Mouse (Mus musculus): ENCODE measurements at regions not wholly inside any gene's neighbourhood (a gene's known extent, or its start where the extent isn't known, plus 50 kb on each side); places are given as distances from the start of the nearest gene placed in this dataset.

DNA sequence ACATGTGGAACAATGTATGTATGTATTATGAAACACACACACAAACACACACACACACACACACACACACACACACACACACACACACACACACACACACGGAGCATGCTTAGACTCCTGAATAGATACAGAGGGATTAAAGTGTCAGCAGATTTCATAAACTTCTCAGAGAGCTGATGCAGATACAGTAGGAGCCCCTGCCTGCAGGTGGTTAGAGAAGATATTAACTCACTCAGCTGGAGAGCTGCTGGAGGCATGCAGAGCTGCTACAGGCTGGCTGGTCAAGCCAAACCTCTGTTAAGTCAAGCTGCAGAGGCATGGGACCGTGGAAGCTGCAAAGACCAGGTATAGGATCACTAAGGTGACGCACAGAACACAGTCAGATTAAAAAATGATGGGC is 303.1 kb upstream of the C030005K15Rik start:
- Histone ChIP-seq H3K9me3 (replicated peaks; ENCODE audit: low read length) (no peaks in the 10 kb centered on the region), H3K36me3 (ENCODE audit: insufficient read depth, low read length) (no peaks in the 10 kb centered on the region), H3K4me1 (replicated peaks; ENCODE audit: insufficient read depth, low read length) (no peaks in the 10 kb centered on the region), H3K9ac (ENCODE audit: low read depth, low read length) (no peak overlapping the region), H3K4me2 (ENCODE audit: low read length) (no peak overlapping the region), H3K4me3 (replicated peaks; ENCODE audit: low read depth, low read length) (no peak overlapping the region), H3K27me3 (ENCODE audit: insufficient read depth, low read length) (no peaks in the 10 kb centered on the region), H3K27ac (no peak overlapping the region)
- DNase-seq (ENCODE audit: low spot score) (peak; percentile 24), ATAC-seq (replicated peaks; ENCODE audit: low FRiP score, low read depth) (no peak)
- WGBS = 29% methylated on average over 3 of the region's 3 CpGs
- no peak for TF ChIP-seq CTCF (IDR thresholded peaks at IDR 0.05; ENCODE audit: low read depth)

DNA sequence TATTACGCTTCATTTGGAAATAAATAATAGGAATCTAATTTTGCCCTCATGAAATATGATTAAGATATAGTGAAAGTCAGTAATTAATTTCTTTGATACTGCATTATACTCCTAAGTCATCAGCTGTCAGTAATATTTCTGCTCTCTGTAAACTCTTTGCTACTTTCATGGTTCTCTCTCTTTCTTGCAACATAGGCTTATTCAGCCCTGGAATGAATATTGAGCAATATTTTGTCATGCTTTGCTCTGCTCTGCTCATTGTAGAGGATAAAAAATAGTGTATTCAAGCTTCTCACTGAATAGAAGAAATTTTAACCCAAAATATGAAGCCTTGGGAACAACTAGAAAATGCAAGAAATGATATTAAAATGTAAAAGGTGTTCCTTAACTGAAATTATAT is 306.1 kb upstream of the C030005K15Rik start:
- H3K9ac ChIP-seq (ENCODE audit: low read depth, low read length) = no peak overlapping the region
- H3K4me3 ChIP-seq (replicated peaks; ENCODE audit: low read depth, low read length) = no peak overlapping the region
- no peak for TF ChIP-seq CTCF (IDR thresholded peaks at IDR 0.05; ENCODE audit: low read depth)
- no peak for ATAC-seq (replicated peaks; ENCODE audit: low FRiP score, low read depth)
- 94% methylated on average over 1 of the region's 1 CpGs for WGBS
- H3K4me2 ChIP-seq (ENCODE audit: low read length) = no peak overlapping the region
- H3K9me3 ChIP-seq (replicated peaks; ENCODE audit: low read length) = no peaks in the 10 kb centered on the region
- H3K27me3 ChIP-seq (ENCODE audit: insufficient read depth, low read length) = no peaks in the 10 kb centered on the region
- no peaks in the 10 kb centered on the region for H3K4me1 ChIP-seq (replicated peaks; ENCODE audit: insufficient read depth, low read length)
- DNase-seq (ENCODE audit: low spot score) = no peak
- no peaks in the 10 kb centered on the region for H3K36me3 ChIP-seq (ENCODE audit: insufficient read depth, low read length)
- H3K27ac ChIP-seq = no peak overlapping the region

DNA sequence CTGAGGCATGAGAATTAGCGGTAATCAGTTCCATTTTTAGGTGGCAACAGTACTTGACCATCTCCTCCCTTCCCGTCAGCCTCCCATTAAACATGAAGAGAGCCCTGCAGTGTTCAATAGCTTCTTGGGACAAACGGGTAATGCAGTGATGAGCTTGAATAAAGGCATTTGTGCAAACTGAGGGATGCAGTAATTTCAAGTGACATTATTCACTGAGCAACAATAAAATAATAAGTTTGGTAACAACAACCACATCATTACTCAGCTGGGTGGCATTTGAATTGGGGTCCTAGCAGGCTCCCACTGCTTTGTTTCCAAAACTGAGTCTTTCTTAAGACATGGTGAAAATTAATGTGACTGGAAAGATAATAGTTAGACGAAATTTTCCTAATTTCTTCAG is 315.2 kb upstream of the C030005K15Rik start:
- no peak overlapping the region for H3K9ac ChIP-seq (ENCODE audit: low read depth, low read length)
- WGBS = 78% methylated on average over 4 of the region's 4 CpGs
- ATAC-seq (replicated peaks; ENCODE audit: low FRiP score, low read depth) (no peak), DNase-seq (ENCODE audit: low spot score) (no peak)
- no peak overlapping the region for H3K4me2 ChIP-seq (ENCODE audit: low read length)
- H3K27me3 ChIP-seq (ENCODE audit: insufficient read depth, low read length) = no peaks in the 10 kb centered on the region
- no peaks in the 10 kb centered on the region for H3K9me3 ChIP-seq (replicated peaks; ENCODE audit: low read length)
- H3K4me3 ChIP-seq (replicated peaks; ENCODE audit: low read depth, low read length) = no peak overlapping the region
- no peaks in the 10 kb centered on the region for H3K4me1 ChIP-seq (replicated peaks; ENCODE audit: insufficient read depth, low read length)
- no peaks in the 10 kb centered on the region for H3K36me3 ChIP-seq (ENCODE audit: insufficient read depth, low read length)
- no peak overlapping the region for H3K27ac ChIP-seq
- no peak for TF ChIP-seq CTCF (IDR thresholded peaks at IDR 0.05; ENCODE audit: low read depth)

DNA sequence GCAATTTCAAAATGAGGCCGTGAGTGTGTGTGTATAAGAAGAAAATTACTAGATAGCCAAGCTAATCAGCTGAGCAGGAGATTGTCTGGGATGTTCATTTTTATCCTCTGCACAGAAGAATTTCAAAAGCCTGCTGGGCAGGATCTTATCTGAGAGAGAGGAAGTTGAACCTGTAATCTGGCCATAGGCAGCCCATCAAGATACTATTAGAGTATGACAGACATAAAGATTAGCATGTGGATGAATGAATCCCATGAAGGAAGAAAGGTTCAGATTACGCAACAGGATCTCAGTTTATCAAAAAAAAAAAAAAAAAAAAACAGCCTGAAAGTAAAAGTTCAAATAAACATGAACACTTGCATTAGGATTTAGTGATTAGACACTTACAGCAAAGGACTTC is 317.3 kb upstream of the C030005K15Rik start:
- no peak for TF ChIP-seq CTCF (IDR thresholded peaks at IDR 0.05; ENCODE audit: low read depth)
- WGBS = 74% methylated on average over 2 of the region's 2 CpGs
- Histone ChIP-seq H3K4me3 (replicated peaks; ENCODE audit: low read depth, low read length) (no peak overlapping the region), H3K9ac (ENCODE audit: low read depth, low read length) (no peak overlapping the region), H3K4me1 (replicated peaks; ENCODE audit: insufficient read depth, low read length) (no peaks in the 10 kb centered on the region), H3K27ac (no peak overlapping the region), H3K9me3 (replicated peaks; ENCODE audit: low read length) (no peaks in the 10 kb centered on the region), H3K27me3 (ENCODE audit: insufficient read depth, low read length) (no peaks in the 10 kb centered on the region), H3K4me2 (ENCODE audit: low read length) (no peak overlapping the region), H3K36me3 (ENCODE audit: insufficient read depth, low read length) (no peaks in the 10 kb centered on the region)
- ATAC-seq (replicated peaks; ENCODE audit: low FRiP score, low read depth) = no peak
- DNase-seq (ENCODE audit: low spot score) = no peak

DNA sequence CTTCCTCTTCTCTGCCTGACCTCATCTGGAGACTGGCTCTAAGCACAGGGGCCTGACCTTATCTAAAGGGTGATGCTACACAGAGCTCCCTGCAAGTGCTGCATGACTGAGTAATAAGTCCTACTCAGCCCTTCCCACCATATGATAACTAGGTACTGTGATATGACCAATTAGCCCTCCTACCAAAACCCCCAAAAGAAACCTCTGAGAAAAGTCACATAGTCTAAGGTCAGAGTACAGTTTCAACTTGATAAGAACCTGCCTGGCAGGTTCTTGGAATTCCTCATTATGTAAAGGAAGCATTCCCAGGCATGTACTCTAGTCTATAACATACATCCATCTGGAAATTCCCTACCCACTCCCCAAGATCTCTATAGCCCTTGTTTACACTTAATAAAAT is 318.0 kb upstream of the C030005K15Rik start:
- TF ChIP-seq CTCF (IDR thresholded peaks at IDR 0.05; ENCODE audit: low read depth) = no peak
- DNase-seq (ENCODE audit: low spot score) (no peak), ATAC-seq (replicated peaks; ENCODE audit: low FRiP score, low read depth) (no peak)
- H3K27ac ChIP-seq = no peak overlapping the region
- no peaks in the 10 kb centered on the region for H3K4me1 ChIP-seq (replicated peaks; ENCODE audit: insufficient read depth, low read length)
- H3K9ac ChIP-seq (ENCODE audit: low read depth, low read length) = no peak overlapping the region
- H3K9me3 ChIP-seq (replicated peaks; ENCODE audit: low read length) = no peaks in the 10 kb centered on the region
- no peak overlapping the region for H3K4me3 ChIP-seq (replicated peaks; ENCODE audit: low read depth, low read length)
- no peaks in the 10 kb centered on the region for H3K27me3 ChIP-seq (ENCODE audit: insufficient read depth, low read length)
- no peak overlapping the region for H3K4me2 ChIP-seq (ENCODE audit: low read length)
- H3K36me3 ChIP-seq (ENCODE audit: insufficient read depth, low read length) = no peaks in the 10 kb centered on the region

DNA sequence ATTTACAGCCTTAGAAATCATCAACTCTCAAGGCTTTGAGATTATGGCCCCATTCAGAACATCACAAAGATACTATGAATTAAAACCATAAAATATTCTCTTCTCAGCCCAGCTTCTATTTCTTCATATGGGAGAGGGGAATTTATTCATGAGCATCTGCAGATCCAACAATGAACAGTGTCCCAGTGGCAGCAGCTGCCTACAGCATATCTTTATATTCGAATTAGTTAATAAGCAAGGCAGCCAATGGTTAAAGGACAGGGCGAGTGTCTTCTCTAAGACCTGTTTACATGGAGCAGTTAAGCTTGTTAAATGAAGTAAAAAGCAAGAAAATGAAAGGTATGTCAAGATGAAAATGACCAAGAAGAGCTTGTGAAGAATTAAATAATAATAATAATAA is 346.9 kb upstream of the C030005K15Rik start:
- 85% methylated on average over 2 of the region's 2 CpGs for WGBS
- no peak overlapping the region for H3K4me3 ChIP-seq (replicated peaks; ENCODE audit: low read depth, low read length)
- TF ChIP-seq CTCF (IDR thresholded peaks at IDR 0.05; ENCODE audit: low read depth) = no peak
- no peaks in the 10 kb centered on the region for H3K4me1 ChIP-seq (replicated peaks; ENCODE audit: insufficient read depth, low read length)
- no peak overlapping the region for H3K4me2 ChIP-seq (ENCODE audit: low read length)
- H3K9me3 ChIP-seq (replicated peaks; ENCODE audit: low read length) = no peaks in the 10 kb centered on the region
- H3K27ac ChIP-seq = no peak overlapping the region
- DNase-seq (ENCODE audit: low spot score) = no peak
- no peaks in the 10 kb centered on the region for H3K27me3 ChIP-seq (ENCODE audit: insufficient read depth, low read length)
- no peaks in the 10 kb centered on the region for H3K36me3 ChIP-seq (ENCODE audit: insufficient read depth, low read length)
- no peak overlapping the region for H3K9ac ChIP-seq (ENCODE audit: low read depth, low read length)
- ATAC-seq (replicated peaks; ENCODE audit: low FRiP score, low read depth) = no peak

DNA sequence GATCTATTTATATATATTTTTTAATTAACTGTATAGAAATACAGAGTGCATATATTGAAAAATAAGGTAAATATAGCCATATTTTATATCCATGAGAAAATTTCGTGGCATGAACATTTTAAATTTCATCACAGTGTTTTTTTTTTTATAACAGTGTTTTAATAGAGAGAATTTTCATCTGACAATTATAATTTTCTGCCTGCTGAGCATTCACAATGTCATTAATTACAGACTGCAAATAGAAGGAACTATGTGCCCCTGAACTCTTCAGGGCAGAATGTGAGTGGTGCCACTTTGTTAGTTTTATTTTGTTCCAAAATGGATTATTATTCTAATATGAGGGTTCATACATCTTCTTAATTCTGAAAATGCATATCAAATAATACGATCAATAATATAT is 358.3 kb upstream of the C030005K15Rik start:
- 64% methylated on average over 2 of the region's 2 CpGs for WGBS
- no peaks in the 10 kb centered on the region for H3K36me3 ChIP-seq (ENCODE audit: insufficient read depth, low read length)
- ATAC-seq (replicated peaks; ENCODE audit: low FRiP score, low read depth) = no peak

More for the DNA sequence above, 358.3 kb upstream of the C030005K15Rik start:
- Histone ChIP-seq H3K4me1 (replicated peaks; ENCODE audit: insufficient read depth, low read length) (no peaks in the 10 kb centered on the region), H3K9ac (ENCODE audit: low read depth, low read length) (no peak overlapping the region), H3K27ac (no peak overlapping the region), H3K27me3 (ENCODE audit: insufficient read depth, low read length) (no peaks in the 10 kb centered on the region), H3K9me3 (replicated peaks; ENCODE audit: low read length) (no peaks in the 10 kb centered on the region), H3K4me2 (ENCODE audit: low read length) (no peak overlapping the region), H3K4me3 (replicated peaks; ENCODE audit: low read depth, low read length) (no peak overlapping the region)
- no peak for DNase-seq (ENCODE audit: low spot score)
- TF ChIP-seq CTCF (IDR thresholded peaks at IDR 0.05; ENCODE audit: low read depth) = no peak
